Mouse (Mus musculus) liver, adult 2 months (tissue): ENCODE results near the gene Dctpp1. TPM values are rescaled to one million over a fixed set of nuclear protein-coding genes. Genes with fewer than 3 reads are reported as not detected.

Experiments used
- DNase-seq: peaks from one replicate; pipeline ENCODE4 v3.0.0-alpha.2; 2011; ENCODE audit warnings: low read depth, low spot score; ENCODE audit errors: extremely low read depth
- H3K27ac ChIP-seq: fragments of 200-500 bp; replicated peaks from 2 replicates; pipeline ENCODE4 v1.5.1; 2012; ENCODE audit warnings: low read depth, mild to moderate bottlenecking, control low read depth, inconsistent platforms, low read length; ENCODE audit not compliant: insufficient read depth
- H3K27me3 ChIP-seq: fragments of 200-500 bp; 2 replicates; pipeline ENCODE4 v1.6.1; 2012; ENCODE audit warnings: mild to moderate bottlenecking, moderate library complexity, low read length, inconsistent platforms; ENCODE audit not compliant: control insufficient read depth, insufficient read depth
- H3K36me3 ChIP-seq: fragments of 200-500 bp; 2 replicates; pipeline ENCODE4 v1.6.1; 2012; ENCODE audit warnings: low read length, inconsistent platforms; ENCODE audit not compliant: control insufficient read depth, insufficient read depth
- H3K4me1 ChIP-seq: fragments of 200-500 bp; 2 replicates; pipeline ENCODE4 v1.6.1; 2011; ENCODE audit warnings: low read length; ENCODE audit not compliant: control insufficient read depth, insufficient read depth
- H3K4me3 ChIP-seq: fragments of 200-500 bp; 2 replicates; pipeline ENCODE4 v1.5.1; 2011; ENCODE audit warnings: low read depth, mild to moderate bottlenecking, control low read depth, low read length, moderate library complexity; ENCODE audit not compliant: insufficient read depth
- H3K79me2 ChIP-seq: fragments of 200-500 bp; 2 replicates; pipeline ENCODE4 v1.6.1; 2012; ENCODE audit warnings: inconsistent platforms, mild to moderate bottlenecking, low read length, moderate library complexity; ENCODE audit not compliant: control insufficient read depth, insufficient read depth
- H3K9ac ChIP-seq: fragments of 200-500 bp; 2 replicates; pipeline ENCODE4 v1.6.1; 2012; ENCODE audit warnings: low read depth, mild to moderate bottlenecking, control low read depth, inconsistent platforms, low read length
- CTCF ChIP-seq: fragments of 200-500 bp; IDR thresholded peaks from 2 replicates; pipeline ENCODE4 v1.5.1; 2011; ENCODE audit warnings: low read depth, low read length, control low read depth
- POLR2A ChIP-seq: fragments of 200-500 bp; IDR thresholded peaks from 2 replicates; pipeline ENCODE4 v1.6.1; 2011; ENCODE audit warnings: low read length, control low read depth; ENCODE audit not compliant: insufficient read depth; ENCODE audit errors: extremely low read depth
- WGBS: fragments of 180-500 bp; shearing (Covaris S2); methylation state at CpG from one replicate; pipeline ENCODE4 v1.1.7; 2018; 5-methylcytosine and 5-hydroxymethylcytosine counted together
- polyA plus RNA-seq: library from polyadenylated mRNA; depleted of rRNA; stranded (reverse); fragments of >200 nt; gene quantifications from 2 replicates; pipeline ENCODE4 v1.2.3, GENCODE M21; 2012; rRNA removed
- total RNA-seq: library from RNA; depleted of rRNA; stranded (reverse); fragments of >200 nt; gene quantifications from 2 replicates; pipeline ENCODE4 v1.2.3, GENCODE M21; 2014; rRNA removed

Gene Dctpp1
- total RNA-seq (61.5 and 70.2 TPM in 2 replicates), polyA plus RNA-seq (70.7 and 73.4 TPM in 2 replicates)

- Histone ChIP-seq H3K4me3 (peak within 1 kb of the TSS; percentile 78), H3K27me3 (no peaks in the 10 kb centered on the region), H3K27ac (peak within 1 kb of the TSS; percentile 45), H3K9ac (peak within 1 kb of the TSS; percentile 79), H3K36me3 (no peaks in the 10 kb centered on the region), H3K4me1 (peaks cover 4% of the 10 kb centered on the region; the same call in 1 of the 2 replicates), H3K79me2 (no peaks in the 10 kb centered on the region)
- TF ChIP-seq CTCF, result peak; percentile 91
- peak; percentile 78 for TF ChIP-seq POLR2A
- DNase-seq, result peak; percentile 98
- under 1% methylated on average over 50 of the region's 50 CpGs for WGBS
These were observed at the start of gene Dctpp1 for GRCm38 (mm10) chr7:127260309-127261111. Gene Dctpp1 (minus strand): TSS chr7:127260709.

DNA sequence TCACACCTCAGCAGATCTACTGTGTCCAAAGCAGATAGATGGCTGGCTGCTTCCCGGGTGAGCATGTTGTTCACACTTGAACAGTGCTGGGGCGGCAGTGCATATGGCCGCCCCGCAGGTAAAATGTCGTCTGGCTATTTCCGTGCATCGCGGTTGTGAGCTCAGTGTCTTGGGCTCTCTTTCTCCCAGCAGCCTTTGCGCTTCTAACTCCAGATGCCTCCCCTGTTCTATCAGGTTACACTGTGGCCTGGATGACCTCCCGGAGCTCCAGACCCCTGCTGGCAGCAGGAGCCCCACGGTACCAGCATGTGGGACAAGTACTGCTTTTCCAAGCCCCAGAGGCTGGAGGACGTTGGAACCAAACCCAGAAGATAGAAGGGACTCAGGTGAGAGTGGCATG, 49.4 kb upstream of the Dctpp1 start:
- no peak overlapping the region for H3K9ac ChIP-seq
- H3K27me3 ChIP-seq, result no peaks in the 10 kb centered on the region
- no peak for DNase-seq
- H3K4me1 ChIP-seq, result no peaks in the 10 kb centered on the region; the same call in 1 of the 2 replicates
- no peak overlapping the region for H3K4me3 ChIP-seq
- no peaks in the 10 kb centered on the region for H3K36me3 ChIP-seq
- WGBS, result 84% methylated on average over 12 of the region's 12 CpGs
- TF ChIP-seq POLR2A, result no peak
- no peak for TF ChIP-seq CTCF
- no peaks in the 10 kb centered on the region for H3K79me2 ChIP-seq
- H3K27ac ChIP-seq, result no peak overlapping the region

- no peaks in the 10 kb centered on the region; the same call in 1 of the 2 replicates for H3K4me1 ChIP-seq
- no peak overlapping the region for H3K9ac ChIP-seq
- TF ChIP-seq CTCF, result peak; percentile 52
- no peak for TF ChIP-seq POLR2A
- WGBS, result 76% methylated on average over 4 of the region's 4 CpGs
- no peaks in the 10 kb centered on the region for H3K27me3 ChIP-seq
- H3K79me2 ChIP-seq, result no peaks in the 10 kb centered on the region
- DNase-seq, result peak; percentile 59
- no peak overlapping the region for H3K4me3 ChIP-seq
- no peak overlapping the region for H3K27ac ChIP-seq
- no peaks in the 10 kb centered on the region for H3K36me3 ChIP-seq
These were observed 48.4 kb upstream of the Dctpp1 start for GRCm38 (mm10) chr7:127308887-127309286.

- DNase-seq, result peak; percentile 83
- TF ChIP-seq CTCF, result no peak
- no peak for TF ChIP-seq POLR2A
- Histone ChIP-seq H3K27me3 (no peaks in the 10 kb centered on the region), H3K9ac (no peak overlapping the region), H3K4me1 (no peaks in the 10 kb centered on the region; the same call in 1 of the 2 replicates), H3K79me2 (no peaks in the 10 kb centered on the region), H3K36me3 (no peaks in the 10 kb centered on the region), H3K4me3 (no peak overlapping the region), H3K27ac (no peak overlapping the region)
- 42% methylated on average over 2 of the region's 2 CpGs for WGBS
These were observed 47.9 kb upstream of the Dctpp1 start for GRCm38 (mm10) chr7:127308431-127308830.

DNA sequence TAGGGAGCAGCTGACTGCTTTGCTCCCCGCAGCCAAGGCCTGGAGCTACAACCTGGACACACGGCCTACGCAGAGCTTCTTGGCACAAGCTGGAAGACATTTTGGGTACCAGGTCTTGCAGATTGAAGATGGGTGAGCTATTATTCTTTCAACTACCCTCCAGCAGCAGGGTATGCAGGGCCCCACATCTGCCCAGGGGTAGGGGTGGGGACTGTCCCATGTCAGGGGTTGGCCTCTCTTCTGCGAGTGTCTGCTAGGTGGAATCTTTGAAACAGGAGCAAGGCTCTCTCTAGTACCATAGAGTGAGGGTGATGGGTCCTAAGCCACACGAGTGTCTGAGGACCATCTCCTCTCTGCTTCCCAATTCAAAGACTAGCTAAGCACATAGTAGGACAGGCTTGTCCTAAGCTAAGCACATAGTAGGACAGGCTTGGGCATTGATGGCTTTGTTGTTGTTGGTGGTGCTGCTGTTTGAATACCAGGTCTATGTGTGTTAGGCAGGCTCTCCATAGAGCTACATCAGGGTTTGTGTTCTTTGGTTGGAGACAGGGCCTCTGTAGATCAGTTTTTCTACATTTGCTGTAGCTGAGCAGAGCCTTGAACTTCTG, 37.2 kb upstream of the Dctpp1 start:
- Histone ChIP-seq H3K4me1 (no peaks in the 10 kb centered on the region), H3K27ac (no peak overlapping the region), H3K36me3 (no peaks in the 10 kb centered on the region), H3K27me3 (no peaks in the 10 kb centered on the region), H3K79me2 (no peaks in the 10 kb centered on the region), H3K4me3 (peak overlapping the region; percentile 22), H3K9ac (no peak overlapping the region)
- TF ChIP-seq CTCF (no peak), POLR2A (no peak)
- WGBS, result 89% methylated on average over 5 of the region's 5 CpGs
- DNase-seq, result no peak
